ENCODE assay signal across 8 mouse cellular contexts in genomic region chr7:25241062-25241461, GRCm38 (mm10). TPM values are rescaled to one million over a fixed set of nuclear protein-coding genes. Genes with fewer than 3 reads are reported as not detected.
DNase-seq lines count a peak whose midpoint lies in the region; ATAC-seq and TF ChIP-seq lines count a peak whose summit lies in the region.

No protein-coding gene starts in this region.

- DNase-seq in midbrain, embryonic 11.5 days (ENCODE audit: low spot score, missing footprints), result peak; percentile 83
- peak; percentile 49 to 58 for DNase-seq in cerebellum, postnatal 36 days
- peak; percentile 51 for DNase-seq in gastrocnemius, postnatal 25 days
- peak; percentile 74 for DNase-seq in kidney, postnatal 10 days
- DNase-seq in lung, adult 2 months, result no peak

- 39% methylated on average over 2 of the region's 2 CpGs for WGBS in midbrain, embryonic 11.5 days
- WGBS in midbrain, embryonic 15.5 days, result 31% methylated on average over 2 of the region's 2 CpGs
- 23% methylated on average over 2 of the region's 2 CpGs for WGBS in lung, adult 2 months
- WGBS in stomach, embryonic 15.5 days, result 32% methylated on average over 2 of the region's 2 CpGs

- peaks cover 15% of the 10 kb centered on the region; the same call in 1 of the 2 replicates for H3K36me3 ChIP-seq in midbrain, embryonic 11.5 days (ENCODE audit: control insufficient read depth, insufficient read depth, low read length)
- H3K36me3 ChIP-seq in midbrain, embryonic 15.5 days (replicated peaks), result no peaks in the 10 kb centered on the region
- H3K36me3 ChIP-seq in stomach, embryonic 15.5 days, result peaks cover 21% of the 10 kb centered on the region

- TF ChIP-seq CTCF in lung, adult 2 months (IDR thresholded peaks at IDR 0.05; ENCODE audit: insufficient read depth, low read length), result peak; percentile 77

- no peak for TF ChIP-seq POLR2A in lung, adult 2 months (IDR thresholded peaks at IDR 0.05; ENCODE audit: borderline replicate concordance, extremely low read depth, low read depth, low read length)

- H3K27ac ChIP-seq in midbrain, embryonic 11.5 days (ENCODE audit: low read depth, low read length), result no peak overlapping the region
- no peak overlapping the region for H3K27ac ChIP-seq in midbrain, embryonic 15.5 days
- H3K27ac ChIP-seq in stomach, embryonic 15.5 days, result peak overlapping the region; percentile 14; the same call in 1 of the 2 replicates

- peaks cover 9% of the 10 kb centered on the region for H3K4me1 ChIP-seq in midbrain, embryonic 11.5 days (ENCODE audit: control insufficient read depth, insufficient read depth, low read length)
- H3K4me1 ChIP-seq in midbrain, embryonic 15.5 days, result peaks cover 26% of the 10 kb centered on the region
- H3K4me1 ChIP-seq in lung, adult 2 months (ENCODE audit: control insufficient read depth, insufficient read depth, low read length), result no peaks in the 10 kb centered on the region; the same call in 1 of the 2 replicates
- H3K4me1 ChIP-seq in stomach, embryonic 15.5 days, result peaks cover 31% of the 10 kb centered on the region

- no peak overlapping the region for H3K4me2 ChIP-seq in midbrain, embryonic 11.5 days
- H3K4me2 ChIP-seq in midbrain, embryonic 15.5 days, result no peak overlapping the region
- no peak overlapping the region for H3K4me2 ChIP-seq in stomach, embryonic 15.5 days

- no peak overlapping the region for H3K4me3 ChIP-seq in midbrain, embryonic 11.5 days (ENCODE audit: low read depth, low read length)
- no peak overlapping the region for H3K4me3 ChIP-seq in midbrain, embryonic 15.5 days
- H3K4me3 ChIP-seq in lung, adult 2 months (replicated peaks; ENCODE audit: extremely low read depth, low read depth, low read length), result no peak overlapping the region
- no peak overlapping the region for H3K4me3 ChIP-seq in stomach, embryonic 15.5 days (replicated peaks)

- no peak for ATAC-seq in midbrain, embryonic 11.5 days (ENCODE audit: low FRiP score)
- ATAC-seq in midbrain, embryonic 15.5 days (replicated peaks), result no peak
- ATAC-seq in stomach, embryonic 15.5 days (ENCODE audit: insufficient read depth, low FRiP score, low read depth), result no peak
- no peak for ATAC-seq in CD4-positive, CD25-positive, alpha-beta regulatory T cell, adult 4 months

- no peak overlapping the region for H3K9ac ChIP-seq in midbrain, embryonic 11.5 days (ENCODE audit: low read length)
- H3K9ac ChIP-seq in midbrain, embryonic 15.5 days, result no peak overlapping the region
- H3K9ac ChIP-seq in stomach, embryonic 15.5 days, result no peak overlapping the region

- H3K27me3 ChIP-seq in midbrain, embryonic 11.5 days (ENCODE audit: control insufficient read depth, insufficient read depth, low read length), result no peaks in the 10 kb centered on the region
- H3K27me3 ChIP-seq in midbrain, embryonic 15.5 days (replicated peaks), result no peaks in the 10 kb centered on the region
- no peaks in the 10 kb centered on the region for H3K27me3 ChIP-seq in stomach, embryonic 15.5 days (replicated peaks)

- H3K9me3 ChIP-seq in midbrain, embryonic 11.5 days (ENCODE audit: control insufficient read depth, low read length), result no peaks in the 10 kb centered on the region
- H3K9me3 ChIP-seq in midbrain, embryonic 15.5 days, result no peaks in the 10 kb centered on the region
- no peaks in the 10 kb centered on the region for H3K9me3 ChIP-seq in stomach, embryonic 15.5 days

RNA-seq across cellular contexts. Expression of gene Gsk3a, which starts 3.4 kb away (rescaled TPM):
- 12.8 and 14.6 TPM in 2 replicates for polyA plus RNA-seq in midbrain, embryonic 11.5 days (2014; fragmentation: Nextera tagmentation; extraction: Ambion mirVana)
- 19.5 TPM in 2 replicates for polyA plus RNA-seq in midbrain, embryonic 15.5 days (2015; fragmentation: Nextera tagmentation; extraction: Ambion mirVana)
- 10 to 100 TPM; 59.5 to 66.2 TPM for total RNA-seq in gastrocnemius, postnatal 25 days (2021)
- polyA plus RNA-seq in lung, adult 2 months (2012; rRNA removed), result 104 and 116 TPM in 2 replicates
- 9.4 and 10.5 TPM in 2 replicates for polyA plus RNA-seq in stomach, embryonic 15.5 days (2015; fragmentation: Nextera tagmentation; extraction: Ambion mirVana)
- 10 to 100 TPM in 1 of 2 experiments, 1 to 10 TPM in 1; 8.9 to 11.3 TPM for polyA plus RNA-seq in CD4-positive, CD25-positive, alpha-beta regulatory T cell, adult 4 months (2017; shearing (Covaris generic))

RNA-seq across cellular contexts. Expression of gene Erf, which starts 9.5 kb away (rescaled TPM):
- polyA plus RNA-seq in midbrain, embryonic 11.5 days (2014; fragmentation: Nextera tagmentation; extraction: Ambion mirVana), result 11.7 and 13.9 TPM in 2 replicates
- polyA plus RNA-seq in midbrain, embryonic 15.5 days (2015; fragmentation: Nextera tagmentation; extraction: Ambion mirVana), result 3.3 and 5.3 TPM in 2 replicates
- 1 to 10 TPM; 5.8 to 7.2 TPM for total RNA-seq in gastrocnemius, postnatal 25 days (2021)
- 41.1 and 51.4 TPM in 2 replicates for polyA plus RNA-seq in lung, adult 2 months (2012; rRNA removed)
- polyA plus RNA-seq in stomach, embryonic 15.5 days (2015; fragmentation: Nextera tagmentation; extraction: Ambion mirVana), result 13.0 and 17.6 TPM in 2 replicates
- under 1 TPM; 0.22 to 0.42 TPM for polyA plus RNA-seq in CD4-positive, CD25-positive, alpha-beta regulatory T cell, adult 4 months (2017; shearing (Covaris generic))

RNA-seq across cellular contexts. Expression of gene Zfp526, which starts 19.8 kb away (rescaled TPM):
- polyA plus RNA-seq in midbrain, embryonic 11.5 days (2014; fragmentation: Nextera tagmentation; extraction: Ambion mirVana), result 2.7 and 3.2 TPM in 2 replicates
- 1.8 and 1.9 TPM in 2 replicates for polyA plus RNA-seq in midbrain, embryonic 15.5 days (2015; fragmentation: Nextera tagmentation; extraction: Ambion mirVana)
- total RNA-seq in gastrocnemius, postnatal 25 days (2021), result 1 to 10 TPM; 4.6 to 5.2 TPM
- 18.0 and 18.4 TPM in 2 replicates for polyA plus RNA-seq in lung, adult 2 months (2012; rRNA removed)
- 2.8 and 3.1 TPM in 2 replicates for polyA plus RNA-seq in stomach, embryonic 15.5 days (2015; fragmentation: Nextera tagmentation; extraction: Ambion mirVana)
- 1 to 10 TPM; 2.8 to 3.0 TPM for polyA plus RNA-seq in CD4-positive, CD25-positive, alpha-beta regulatory T cell, adult 4 months (2017; shearing (Covaris generic))

RNA-seq across cellular contexts. Expression of gene Dedd2, which starts 20.6 kb away (rescaled TPM):
- 6.9 and 7.7 TPM in 2 replicates for polyA plus RNA-seq in midbrain, embryonic 11.5 days (2014; fragmentation: Nextera tagmentation; extraction: Ambion mirVana)
- polyA plus RNA-seq in midbrain, embryonic 15.5 days (2015; fragmentation: Nextera tagmentation; extraction: Ambion mirVana), result 18.5 and 18.7 TPM in 2 replicates
- 1 to 10 TPM; 7.2 to 7.9 TPM for total RNA-seq in gastrocnemius, postnatal 25 days (2021)
- polyA plus RNA-seq in lung, adult 2 months (2012; rRNA removed), result 37.6 and 42.4 TPM in 2 replicates
- 15.1 and 15.2 TPM in 2 replicates for polyA plus RNA-seq in stomach, embryonic 15.5 days (2015; fragmentation: Nextera tagmentation; extraction: Ambion mirVana)
- 10 to 100 TPM; 23.6 to 29.8 TPM for polyA plus RNA-seq in CD4-positive, CD25-positive, alpha-beta regulatory T cell, adult 4 months (2017; shearing (Covaris generic))

RNA-seq across cellular contexts. Expression of gene Cic, which starts 26.4 kb away (rescaled TPM):
- polyA plus RNA-seq in midbrain, embryonic 11.5 days (2014; fragmentation: Nextera tagmentation; extraction: Ambion mirVana), result 25.5 and 29.7 TPM in 2 replicates
- polyA plus RNA-seq in midbrain, embryonic 15.5 days (2015; fragmentation: Nextera tagmentation; extraction: Ambion mirVana), result 42.1 and 45.9 TPM in 2 replicates
- 10 to 100 TPM; 29.0 to 30.4 TPM for total RNA-seq in gastrocnemius, postnatal 25 days (2021)
- 96.1 and 107 TPM in 2 replicates for polyA plus RNA-seq in lung, adult 2 months (2012; rRNA removed)
- 33.8 and 36.4 TPM in 2 replicates for polyA plus RNA-seq in stomach, embryonic 15.5 days (2015; fragmentation: Nextera tagmentation; extraction: Ambion mirVana)
- polyA plus RNA-seq in CD4-positive, CD25-positive, alpha-beta regulatory T cell, adult 4 months (2017; shearing (Covaris generic)), result 10 to 100 TPM; 24.1 to 27.2 TPM
